Comparison of ENCODE assay signal across 28 mouse cellular contexts in the genomic region with DNA sequence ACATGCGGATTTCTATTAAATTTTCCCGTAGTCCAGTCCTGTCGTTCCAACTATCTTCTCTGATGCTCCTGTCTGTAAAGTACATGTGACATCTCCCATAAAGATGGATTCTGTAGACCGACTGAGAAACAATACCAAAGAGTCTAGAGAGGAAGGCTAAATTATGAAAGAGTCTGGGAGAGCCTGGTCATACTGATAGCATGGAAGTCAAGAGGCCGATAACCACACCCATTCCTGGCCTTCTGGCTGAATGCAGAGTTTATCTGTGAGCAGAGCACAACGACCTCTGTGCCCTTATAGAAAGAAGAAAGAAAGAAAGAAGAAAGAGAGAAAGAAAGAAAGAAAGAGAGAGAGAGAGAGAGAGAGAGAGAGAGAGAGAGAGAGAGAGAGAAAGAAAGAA.
"Had no signal": no experiment of that assay in that cellular context is flagged by ENCODE, and none has a peak within 500 bp of the region (broad histone marks: within the 10 kb centered on the region; RNA-seq: fewer than 3 reads in every experiment).

No protein-coding gene starts in this region.

- H3K4me3 ChIP-seq: left cerebral cortex, adult 2 months; limb, embryonic 10.5 days; limb, embryonic 12.5 days; limb, embryonic 13.5 days; limb, embryonic 15.5 days; liver, embryonic 15.5 days; lung, embryonic 15.5 days; megakaryocyte, embryonic 14.5 days; midbrain, embryonic 10.5 days; midbrain, embryonic 12.5 days; midbrain, embryonic 13.5 days; midbrain, embryonic 15.5 days; myocyte; neural tube, embryonic 12.5 days had no signal

- H3K9ac ChIP-seq: limb, embryonic 12.5 days; limb, embryonic 13.5 days; limb, embryonic 15.5 days; liver, embryonic 14.5 days; liver, embryonic 15.5 days; lung, embryonic 14.5 days; lung, embryonic 15.5 days; midbrain, embryonic 12.5 days; midbrain, embryonic 13.5 days; midbrain, embryonic 15.5 days; neural tube, embryonic 12.5 days had no signal

- H3K36me3 ChIP-seq: limb, embryonic 10.5 days; limb, embryonic 12.5 days; limb, embryonic 13.5 days; limb, embryonic 15.5 days; liver, embryonic 15.5 days; lung, embryonic 15.5 days; midbrain, embryonic 10.5 days; midbrain, embryonic 12.5 days; midbrain, embryonic 13.5 days; midbrain, embryonic 15.5 days; neural tube, embryonic 12.5 days had no signal

- H3K4me1 ChIP-seq: limb, embryonic 10.5 days; limb, embryonic 12.5 days; limb, embryonic 13.5 days; limb, embryonic 15.5 days; liver, embryonic 15.5 days; lung, embryonic 15.5 days; midbrain, embryonic 10.5 days; midbrain, embryonic 12.5 days; midbrain, embryonic 13.5 days; midbrain, embryonic 15.5 days; neural tube, embryonic 12.5 days had no signal

- H3K4me2 ChIP-seq: limb, embryonic 12.5 days; limb, embryonic 13.5 days; limb, embryonic 15.5 days; liver, embryonic 15.5 days; lung, embryonic 14.5 days; lung, embryonic 15.5 days; midbrain, embryonic 11.5 days; midbrain, embryonic 12.5 days; midbrain, embryonic 13.5 days; midbrain, embryonic 15.5 days; neural tube, embryonic 12.5 days had no signal

- H3K9me3 ChIP-seq: limb, embryonic 10.5 days; limb, embryonic 12.5 days; limb, embryonic 13.5 days; limb, embryonic 15.5 days; liver, embryonic 15.5 days; lung, embryonic 15.5 days; megakaryocyte, embryonic 14.5 days; midbrain, embryonic 10.5 days; midbrain, embryonic 12.5 days; midbrain, embryonic 13.5 days; midbrain, embryonic 15.5 days; neural tube, embryonic 12.5 days had no signal

- H3K27me3 ChIP-seq: limb, embryonic 12.5 days; limb, embryonic 13.5 days; limb, embryonic 15.5 days; liver, embryonic 15.5 days; lung, embryonic 15.5 days; megakaryocyte, embryonic 14.5 days; midbrain, embryonic 12.5 days; midbrain, embryonic 13.5 days; midbrain, embryonic 15.5 days; neural tube, embryonic 12.5 days had no signal

- H3K27ac ChIP-seq: left cerebral cortex, adult 2 months; limb, embryonic 10.5 days; limb, embryonic 12.5 days; limb, embryonic 13.5 days; limb, embryonic 15.5 days; liver, embryonic 14.5 days; liver, embryonic 15.5 days; lung, embryonic 15.5 days; macrophage; midbrain, embryonic 10.5 days; midbrain, embryonic 12.5 days; midbrain, embryonic 13.5 days; midbrain, embryonic 15.5 days; neural tube, embryonic 12.5 days had no signal

- ATAC-seq: lung, postnatal 0 days; midbrain, embryonic 13.5 days; midbrain, embryonic 15.5 days; midbrain, embryonic 16.5 days had no signal

- DNase-seq: left cerebral cortex, postnatal 4 days; lung, adult 18-20 months; lung, adult 2 months; lung, embryonic 14.5 days; lung, postnatal 10 days; lung, postnatal 14 days; lung, postnatal 36 days; lung, postnatal 4 days; midbrain, embryonic 14.5 days had no signal
